Mouse (Mus musculus) bone marrow macrophage, adult 2 months (primary cell): ENCODE measurements at regions not wholly inside any gene's neighbourhood (a gene's known extent, or its start where the extent isn't known, plus 50 kb on each side); places are given as distances from the start of the nearest gene placed in this dataset.

Experiments used
- CTCF ChIP-seq: IDR thresholded peaks from 2 replicates; pipeline ENCODE4 v1.5.1; 2012; ENCODE audit warnings: low read depth, mild to moderate bottlenecking, low read length, moderate library complexity
- POLR2A ChIP-seq: IDR thresholded peaks from 2 replicates; pipeline ENCODE4 v1.6.1; 2012; ENCODE audit warnings: mild to moderate bottlenecking, low read depth, low read length, borderline replicate concordance

GRCm38 (mm10) chr11:48098063-48098462 is 109.3 kb upstream of the Sgcd start:
- TF ChIP-seq POLR2A (no peak), CTCF (no peak)
